Comparison of ENCODE assay signal across 12 mouse cellular contexts in the genomic region with DNA sequence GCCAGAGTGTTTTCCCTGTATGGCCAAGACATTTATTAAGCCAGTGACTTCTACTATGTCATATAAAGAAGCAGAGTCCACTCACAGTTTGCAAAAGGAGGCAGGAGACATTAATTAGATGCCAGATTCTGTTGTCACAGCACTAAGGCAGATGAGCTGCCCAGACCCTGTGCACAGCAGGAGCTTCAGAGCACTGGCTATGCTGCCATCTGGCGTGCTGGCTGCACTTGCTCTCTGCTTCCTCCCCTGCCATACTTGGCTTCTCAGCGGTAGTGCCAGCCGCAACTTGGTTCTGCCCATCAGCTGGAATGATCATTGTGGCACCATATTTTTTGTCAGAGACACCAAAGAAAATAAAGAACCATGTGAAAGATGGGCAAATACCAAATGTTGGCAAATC. TPM values are rescaled to one million over a fixed set of nuclear protein-coding genes. Genes with fewer than 3 reads are reported as not detected.
A peak's percentile ranks its signal among the peaks of the same experiment; 100 is the strongest.
DNase-seq lines count a peak whose midpoint lies in the region; ATAC-seq and TF ChIP-seq lines count a peak whose summit lies in the region.
"Had no signal": no experiment of that assay in that cellular context is flagged by ENCODE, and none has a peak within 500 bp of the region (broad histone marks: within the 10 kb centered on the region; RNA-seq: fewer than 3 reads in every experiment).

No protein-coding gene starts in this region.

- H3K9ac ChIP-seq in forebrain, embryonic 13.5 days, result no peak overlapping the region
- no peak overlapping the region for H3K9ac ChIP-seq in forebrain, embryonic 11.5 days (ENCODE audit: low read length)
- H3K9ac ChIP-seq in hindbrain, embryonic 15.5 days, result no peak overlapping the region
- no peak overlapping the region for H3K9ac ChIP-seq in neural tube, embryonic 12.5 days
- H3K9ac ChIP-seq: intestine, embryonic 15.5 days had no signal

- H3K4me3 ChIP-seq in forebrain, embryonic 13.5 days, result no peak overlapping the region
- H3K4me3 ChIP-seq in forebrain, embryonic 11.5 days (ENCODE audit: low read depth, low read length), result no peak overlapping the region
- H3K4me3 ChIP-seq in hindbrain, embryonic 15.5 days, result no peak overlapping the region
- no peak overlapping the region for H3K4me3 ChIP-seq in neural tube, embryonic 12.5 days
- H3K4me3 ChIP-seq in gastrocnemius, adult 2 months, result no peak overlapping the region
- H3K4me3 ChIP-seq: intestine, embryonic 15.5 days had no signal

- no peak overlapping the region for H3K27ac ChIP-seq in forebrain, embryonic 13.5 days
- no peak overlapping the region for H3K27ac ChIP-seq in forebrain, embryonic 11.5 days (ENCODE audit: low read depth, low read length)
- no peak overlapping the region for H3K27ac ChIP-seq in hindbrain, embryonic 15.5 days (replicated peaks)
- no peak overlapping the region for H3K27ac ChIP-seq in neural tube, embryonic 12.5 days
- no peak overlapping the region for H3K27ac ChIP-seq in gastrocnemius, adult 2 months
- H3K27ac ChIP-seq: intestine, embryonic 15.5 days had no signal

- H3K9me3 ChIP-seq in forebrain, embryonic 13.5 days (replicated peaks), result no peaks in the 10 kb centered on the region
- H3K9me3 ChIP-seq in forebrain, embryonic 11.5 days (ENCODE audit: control insufficient read depth, low read length), result no peaks in the 10 kb centered on the region
- H3K9me3 ChIP-seq in hindbrain, embryonic 15.5 days, result no peaks in the 10 kb centered on the region
- no peaks in the 10 kb centered on the region for H3K9me3 ChIP-seq in neural tube, embryonic 12.5 days
- H3K9me3 ChIP-seq: intestine, embryonic 15.5 days had no signal

- no peak for DNase-seq in forebrain, embryonic 11.5 days (ENCODE audit: low spot score)
- peak; percentile 90 for DNase-seq in cerebellum, adult 11-12 months
- DNase-seq in liver, result no peak
- DNase-seq in gastrocnemius, adult 2 months, result no peak
- no peak for DNase-seq in urinary bladder, postnatal 14 days (ENCODE audit: low spot score)
- DNase-seq: gastrocnemius, postnatal 25 days had no signal

- H3K27me3 ChIP-seq in forebrain, embryonic 13.5 days, result no peaks in the 10 kb centered on the region
- no peaks in the 10 kb centered on the region for H3K27me3 ChIP-seq in forebrain, embryonic 11.5 days (ENCODE audit: control insufficient read depth, insufficient read depth, low read length)
- no peaks in the 10 kb centered on the region for H3K27me3 ChIP-seq in hindbrain, embryonic 15.5 days
- H3K27me3 ChIP-seq in neural tube, embryonic 12.5 days (replicated peaks), result no peaks in the 10 kb centered on the region
- H3K27me3 ChIP-seq: intestine, embryonic 15.5 days had no signal

- no peak for TF ChIP-seq CTCF in gastrocnemius, adult 2 months (IDR thresholded peaks at IDR 0.05)

- ATAC-seq in forebrain, embryonic 13.5 days, result peak; percentile 62; the same call in 1 of the 2 replicates
- no peak for ATAC-seq in forebrain, embryonic 11.5 days (replicated peaks; ENCODE audit: low FRiP score)
- peak; percentile 85 for ATAC-seq in hindbrain, embryonic 15.5 days (ENCODE audit: low FRiP score, low read depth)
- 0 out of 2 replicates have a peak, but pooled peaks have one; percentile 56 for ATAC-seq in neural tube, embryonic 12.5 days (ENCODE audit: low FRiP score, low read depth)
- ATAC-seq: intestine, embryonic 15.5 days had no signal

- H3K4me2 ChIP-seq in forebrain, embryonic 13.5 days, result no peak overlapping the region
- H3K4me2 ChIP-seq in forebrain, embryonic 11.5 days (ENCODE audit: low read depth, low read length, severe bottlenecking), result no peak overlapping the region
- no peak overlapping the region for H3K4me2 ChIP-seq in hindbrain, embryonic 15.5 days
- H3K4me2 ChIP-seq in neural tube, embryonic 12.5 days (replicated peaks), result no peak overlapping the region
- H3K4me2 ChIP-seq: intestine, embryonic 15.5 days had no signal

- H3K4me1 ChIP-seq in forebrain, embryonic 13.5 days, result no peaks in the 10 kb centered on the region
- H3K4me1 ChIP-seq in forebrain, embryonic 11.5 days (replicated peaks; ENCODE audit: control insufficient read depth, insufficient read depth, low read length), result no peaks in the 10 kb centered on the region
- no peaks in the 10 kb centered on the region for H3K4me1 ChIP-seq in hindbrain, embryonic 15.5 days (replicated peaks)
- no peaks in the 10 kb centered on the region for H3K4me1 ChIP-seq in neural tube, embryonic 12.5 days
- H3K4me1 ChIP-seq: intestine, embryonic 15.5 days had no signal

- intact Hi-C loops in gastrocnemius, adult 2 months (cut with DNase I), result no loop called here

- H3K36me3 ChIP-seq in forebrain, embryonic 13.5 days (ENCODE audit: poor library complexity, severe bottlenecking), result no peaks in the 10 kb centered on the region
- H3K36me3 ChIP-seq in forebrain, embryonic 11.5 days (ENCODE audit: control insufficient read depth, insufficient read depth, low read length), result no peaks in the 10 kb centered on the region
- no peaks in the 10 kb centered on the region for H3K36me3 ChIP-seq in hindbrain, embryonic 15.5 days
- H3K36me3 ChIP-seq in neural tube, embryonic 12.5 days, result no peaks in the 10 kb centered on the region
- H3K36me3 ChIP-seq: intestine, embryonic 15.5 days had no signal

- whole genome bisulfite sequencing in forebrain, embryonic 13.5 days, result 49% methylated on average over 3 of the region's 3 CpGs
- 71% methylated on average over 3 of the region's 3 CpGs for WGBS in forebrain, embryonic 11.5 days
- WGBS in hindbrain, embryonic 15.5 days, result 33% methylated on average over 3 of the region's 3 CpGs
- 49% methylated on average over 3 of the region's 3 CpGs for WGBS in neural tube, embryonic 12.5 days

RNA-seq across cellular contexts. Expression of gene Olfr1370, which starts 41.6 kb away (rescaled TPM):
- polyA plus RNA-seq in forebrain, embryonic 13.5 days (2015; fragmentation: Nextera tagmentation; extraction: Ambion mirVana), result not detected in 2 replicates
- not detected in 2 replicates for polyA plus RNA-seq in forebrain, embryonic 11.5 days (2014; fragmentation: Nextera tagmentation; extraction: Ambion mirVana)
- polyA plus RNA-seq in hindbrain, embryonic 15.5 days (2015; fragmentation: Nextera tagmentation; extraction: Ambion mirVana), result not detected in 2 replicates
- not detected in 2 replicates for polyA plus RNA-seq in neural tube, embryonic 12.5 days (2016; fragmentation: Nextera tagmentation; extraction: Ambion mirVana)
- not detected for total RNA-seq in gastrocnemius, adult 2 months (2021)
- total RNA-seq: common myeloid progenitor, adult 5-6 weeks; gastrocnemius, postnatal 25 days had no signal
- polyA plus RNA-seq: intestine, embryonic 15.5 days; liver, embryonic 16.5 days had no signal
